Mouse (Mus musculus): ENCODE results near the gene Dctn3. TPM values are rescaled to one million over a fixed set of nuclear protein-coding genes. Genes with fewer than 3 reads are reported as not detected.

The Dctn3 gene
- polyA plus RNA-seq, 1 experiment from 2014 or later: 121 TPM

DNA sequence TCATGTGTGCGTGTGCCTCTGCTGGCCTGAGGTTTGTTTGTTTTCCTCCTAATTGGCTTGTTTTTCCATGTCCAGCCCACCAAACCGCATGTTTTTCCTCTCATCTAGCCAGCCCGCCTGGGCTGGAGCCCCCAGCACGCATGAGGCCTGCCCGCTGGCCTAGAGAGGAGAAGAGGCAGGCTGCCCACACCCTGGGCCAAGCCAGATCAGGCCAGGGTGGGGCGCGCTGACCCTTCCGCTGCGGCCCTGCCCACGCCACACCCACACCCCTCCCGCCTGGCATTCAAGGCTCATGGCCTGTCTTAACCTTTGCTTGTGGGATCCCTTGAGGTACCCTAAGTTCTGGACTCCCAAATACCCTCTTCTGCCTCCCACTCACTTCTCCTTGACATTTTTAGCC lies 56.3 kb downstream of the Dctn3 start:
- no peak overlapping the region for H3K4me2 ChIP-seq (replicated peaks; ENCODE audit: low read depth, low read length)
- H3K9me3 ChIP-seq (ENCODE audit: control insufficient read depth, low read depth, low read length): no peaks in the 10 kb centered on the region
- 77% methylated on average over 11 of the region's 11 CpGs for WGBS
- H3K27ac ChIP-seq (ENCODE audit: low read length): no peak overlapping the region
- no peak overlapping the region for H3K9ac ChIP-seq (replicated peaks; ENCODE audit: low read depth, low read length)
- H3K4me1 ChIP-seq (ENCODE audit: control insufficient read depth, insufficient read depth, low read length): peaks cover 35% of the 10 kb centered on the region
- no peaks in the 10 kb centered on the region for H3K36me3 ChIP-seq (ENCODE audit: control insufficient read depth, insufficient read depth, low read length)
- ATAC-seq (ENCODE audit: insufficient number of reproducible peaks, insufficient read depth, low FRiP score, low read depth): no peak
- H3K27me3 ChIP-seq (ENCODE audit: control insufficient read depth, insufficient read depth, low read length): no peaks in the 10 kb centered on the region
- no peak overlapping the region for H3K4me3 ChIP-seq (ENCODE audit: low read depth, low read length)

GRCm38 (mm10) chr4:41665009-41665675 lies 57.8 kb downstream of the Dctn3 start:
- 5% methylated on average over 6 of the region's 8 CpGs for WGBS
- H3K4me1 ChIP-seq (ENCODE audit: control insufficient read depth, insufficient read depth, low read length): peaks cover 40% of the 10 kb centered on the region
- no peaks in the 10 kb centered on the region for H3K27me3 ChIP-seq (ENCODE audit: control insufficient read depth, insufficient read depth, low read length)
- no peaks in the 10 kb centered on the region for H3K9me3 ChIP-seq (ENCODE audit: control insufficient read depth, low read depth, low read length)
- peak overlapping the region; percentile 14; the same call in 1 of the 2 replicates for H3K4me2 ChIP-seq (replicated peaks; ENCODE audit: low read depth, low read length)
- ATAC-seq (ENCODE audit: insufficient number of reproducible peaks, insufficient read depth, low FRiP score, low read depth): peak; percentile 17; the same call in 1 of the 2 replicates
- H3K36me3 ChIP-seq (ENCODE audit: control insufficient read depth, insufficient read depth, low read length): no peaks in the 10 kb centered on the region
- peak overlapping the region; percentile 58; the same call in 1 of the 2 replicates for H3K27ac ChIP-seq (ENCODE audit: low read length)
- no peak overlapping the region for H3K4me3 ChIP-seq (ENCODE audit: low read depth, low read length)
- no peak overlapping the region; the same call in 1 of the 2 replicates for H3K9ac ChIP-seq (replicated peaks; ENCODE audit: low read depth, low read length)

Other genes with a start within 250 kb of the Dctn3 start
- 4.6 and 4.8 TPM in 2 replicates for gene AI464131, start 220.1 kb downstream of the Dctn3 start, polyA plus RNA-seq (2014; fragmentation: Nextera tagmentation; extraction: Ambion mirVana)
- gene 1110017D15Rik, start 205.8 kb downstream of the Dctn3 start, polyA plus RNA-seq (2014; fragmentation: Nextera tagmentation; extraction: Ambion mirVana): 0.98 and 1.8 TPM in 2 replicates
- 3.9 and 4.0 TPM in 2 replicates for gene Fam219a, start 153.6 kb downstream of the Dctn3 start, polyA plus RNA-seq (2014; fragmentation: Nextera tagmentation; extraction: Ambion mirVana)
- gene Dnaic1, start 153.4 kb downstream of the Dctn3 start, polyA plus RNA-seq (2014; fragmentation: Nextera tagmentation; extraction: Ambion mirVana): 4.8 TPM in 2 replicates
- gene Enho, start 82.8 kb downstream of the Dctn3 start, polyA plus RNA-seq (2014; fragmentation: Nextera tagmentation; extraction: Ambion mirVana): 30.7 and 30.9 TPM in 2 replicates
- 9.3 and 11.3 TPM in 2 replicates for gene Cntfr, start 26.1 kb downstream of the Dctn3 start, polyA plus RNA-seq (2014; fragmentation: Nextera tagmentation; extraction: Ambion mirVana)
- gene Il11ra1, start 23.2 kb downstream of the Dctn3 start, polyA plus RNA-seq (2014; fragmentation: Nextera tagmentation; extraction: Ambion mirVana): 162 TPM in 2 replicates
- gene Rpp25l, start 9.6 kb downstream of the Dctn3 start, polyA plus RNA-seq (2014; fragmentation: Nextera tagmentation; extraction: Ambion mirVana): 65.3 and 71.5 TPM in 2 replicates
- not detected in 2 replicates for gene Arid3c, start 8.0 kb upstream of the Dctn3 start, polyA plus RNA-seq (2014; fragmentation: Nextera tagmentation; extraction: Ambion mirVana)
- 35.4 and 40.0 TPM in 2 replicates for gene Galt, start 32.1 kb upstream of the Dctn3 start, polyA plus RNA-seq (2014; fragmentation: Nextera tagmentation; extraction: Ambion mirVana)
- 81.2 and 90.6 TPM in 2 replicates for gene Sigmar1, start 33.0 kb upstream of the Dctn3 start, polyA plus RNA-seq (2014; fragmentation: Nextera tagmentation; extraction: Ambion mirVana)
- gene Ccl27a, start 51.1 kb upstream of the Dctn3 start, polyA plus RNA-seq (2014; fragmentation: Nextera tagmentation; extraction: Ambion mirVana): 44.0 and 49.7 TPM in 2 replicates
- 29.6 and 32.8 TPM in 2 replicates for gene Gm21541, start 180.4 kb upstream of the Dctn3 start, polyA plus RNA-seq (2014; fragmentation: Nextera tagmentation; extraction: Ambion mirVana)
- 0.78 and 2.2 TPM in 2 replicates for gene Gm20878, start 218.4 kb upstream of the Dctn3 start, polyA plus RNA-seq (2014; fragmentation: Nextera tagmentation; extraction: Ambion mirVana)
- gene Fam205a4, start 242.9 kb upstream of the Dctn3 start, polyA plus RNA-seq (2014; fragmentation: Nextera tagmentation; extraction: Ambion mirVana): 0.49 TPM in 1 of 2 replicates, not detected in the other

Data from stomach, embryonic 14.5 days (tissue).